Mouse (Mus musculus): Measurements from ENCODE around the gene Knstrn. TPM values are rescaled to one million over a fixed set of nuclear protein-coding genes. Genes with fewer than 3 reads are reported as not detected.
A peak's percentile ranks its signal among the peaks of the same experiment; 100 is the strongest.

The Knstrn gene
- polyA plus RNA-seq, 1 experiment from 2014 or later = 157 TPM

GRCm38 (mm10) chr2:118841186-118841585 lies 27.4 kb downstream of the Knstrn start:
- 71% methylated on average over 5 of the region's 5 CpGs for WGBS
- Histone ChIP-seq H3K27me3 (ENCODE audit: low read depth, poor library complexity, severe bottlenecking) (no peaks in the 10 kb centered on the region), H3K4me3 (no peak overlapping the region), H3K36me3 (peaks cover 2% of the 10 kb centered on the region), H3K4me1 (0 out of 2 replicates have a peak, but pooled peaks cover 3% of the 10 kb centered on the region), H3K27ac (no peak overlapping the region), H3K9me3 (replicated peaks) (no peaks in the 10 kb centered on the region)
- no peak for DNase-seq (ENCODE audit: low spot score)

DNA sequence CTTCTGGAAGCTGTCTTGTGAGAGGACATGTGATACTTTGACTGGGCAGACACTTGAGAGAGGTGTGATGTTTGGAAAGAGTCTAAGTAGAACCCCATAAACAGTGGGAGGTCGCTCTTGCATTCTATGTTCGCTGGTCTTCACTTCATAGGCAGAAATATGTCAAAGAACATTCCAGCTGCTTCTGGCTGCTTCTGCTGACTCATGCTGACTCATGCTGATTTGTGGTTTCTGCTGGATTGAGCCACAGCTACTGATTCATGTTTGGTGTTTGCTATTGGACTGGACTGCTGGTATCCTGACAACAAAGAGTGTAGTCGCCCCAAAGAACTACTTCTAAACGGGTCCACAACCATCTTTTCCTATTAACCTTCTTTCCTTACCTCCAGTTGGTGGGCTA lies 28.0 kb downstream of the Knstrn start:
- DNase-seq (ENCODE audit: low spot score) = no peak
- Histone ChIP-seq H3K4me1 (peaks cover 6% of the 10 kb centered on the region; the same call in 1 of the 2 replicates), H3K36me3 (no peaks in the 10 kb centered on the region), H3K9me3 (replicated peaks) (no peaks in the 10 kb centered on the region), H3K4me3 (no peak overlapping the region), H3K27me3 (ENCODE audit: low read depth, poor library complexity, severe bottlenecking) (no peaks in the 10 kb centered on the region), H3K27ac (no peak overlapping the region)
- 85% methylated on average over 4 of the region's 4 CpGs for WGBS

GRCm38 (mm10) chr2:118844427-118844826 lies 30.6 kb downstream of the Knstrn start:
- Histone ChIP-seq H3K36me3 (no peaks in the 10 kb centered on the region), H3K4me3 (no peak overlapping the region), H3K4me1 (peaks cover 10% of the 10 kb centered on the region; the same call in 1 of the 2 replicates), H3K9me3 (replicated peaks) (no peaks in the 10 kb centered on the region), H3K27ac (no peak overlapping the region), H3K27me3 (ENCODE audit: low read depth, poor library complexity, severe bottlenecking) (no peaks in the 10 kb centered on the region)
- DNase-seq (ENCODE audit: low spot score) = no peak
- WGBS = 76% methylated on average over 3 of the region's 3 CpGs

GRCm38 (mm10) chr2:118846246-118846645 lies 32.4 kb downstream of the Knstrn start:
- Histone ChIP-seq H3K4me3 (no peak overlapping the region), H3K27me3 (ENCODE audit: low read depth, poor library complexity, severe bottlenecking) (no peaks in the 10 kb centered on the region), H3K4me1 (peaks cover 10% of the 10 kb centered on the region; the same call in 1 of the 2 replicates), H3K9me3 (replicated peaks) (no peaks in the 10 kb centered on the region), H3K27ac (no peak overlapping the region), H3K36me3 (no peaks in the 10 kb centered on the region)
- no peak for DNase-seq (ENCODE audit: low spot score)
- WGBS = 64% methylated on average over 7 of the region's 7 CpGs

DNA sequence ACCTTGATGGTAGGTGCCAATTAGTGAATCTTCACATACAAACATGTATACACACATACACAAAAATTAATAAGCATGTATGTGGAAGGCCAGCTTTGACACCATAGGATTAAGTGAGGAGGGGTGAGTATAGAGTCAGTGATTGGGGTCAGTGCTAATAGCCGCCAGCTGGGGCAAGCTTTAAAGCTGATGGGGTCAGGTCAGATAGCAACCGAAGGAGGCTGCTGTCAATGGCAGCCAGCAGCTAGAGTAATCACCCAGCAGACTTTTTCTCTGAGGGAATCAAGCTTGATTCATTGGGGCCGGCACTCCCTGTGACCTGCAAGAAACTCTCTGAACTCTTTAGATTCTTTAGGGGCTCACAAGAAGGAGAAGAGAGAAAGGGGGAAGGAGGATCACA lies 38.0 kb downstream of the Knstrn start:
- Histone ChIP-seq H3K27ac (no peak overlapping the region), H3K27me3 (ENCODE audit: low read depth, poor library complexity, severe bottlenecking) (no peaks in the 10 kb centered on the region), H3K4me1 (peaks cover 8% of the 10 kb centered on the region; the same call in 1 of the 2 replicates), H3K4me3 (no peak overlapping the region), H3K36me3 (no peaks in the 10 kb centered on the region), H3K9me3 (replicated peaks) (no peaks in the 10 kb centered on the region)
- 9% methylated on average over 3 of the region's 3 CpGs for WGBS
- no peak for DNase-seq (ENCODE audit: low spot score)

- Histone ChIP-seq H3K4me3 (peak within 1 kb of the TSS; percentile 77), H3K36me3 (peaks cover 27% of the 10 kb centered on the region), H3K27me3 (ENCODE audit: low read depth, poor library complexity, severe bottlenecking) (no peaks in the 10 kb centered on the region), H3K4me1 (peaks cover 18% of the 10 kb centered on the region), H3K27ac (peak within 1 kb of the TSS; percentile 89), H3K9me3 (replicated peaks) (no peaks in the 10 kb centered on the region)
- WGBS = under 1% methylated on average over 34 of the region's 34 CpGs
- peak; percentile 83 for DNase-seq (ENCODE audit: low spot score)
Measured at GRCm38 (mm10) chr2:118861454-118862339, 47.9 kb downstream of the Knstrn start, which contains the start of gene Ivd. TSS of gene Ivd (plus strand) at chr2:118861954.

GRCm38 (mm10) chr2:118862340-118862675 lies 48.5 kb downstream of the Knstrn start:
- peak overlapping the region; percentile 77 for H3K4me3 ChIP-seq
- H3K9me3 ChIP-seq (replicated peaks) = no peaks in the 10 kb centered on the region
- peaks cover 18% of the 10 kb centered on the region for H3K4me1 ChIP-seq
- H3K27me3 ChIP-seq (ENCODE audit: low read depth, poor library complexity, severe bottlenecking) = no peaks in the 10 kb centered on the region
- DNase-seq (ENCODE audit: low spot score) = no peak
- H3K27ac ChIP-seq = peak overlapping the region; percentile 89
- H3K36me3 ChIP-seq = peaks cover 27% of the 10 kb centered on the region
- 68% methylated on average over 2 of the region's 3 CpGs for WGBS

GRCm38 (mm10) chr2:118870601-118871000 lies 56.8 kb downstream of the Knstrn start:
- no peak overlapping the region for H3K4me3 ChIP-seq
- no peaks in the 10 kb centered on the region for H3K27me3 ChIP-seq (ENCODE audit: low read depth, poor library complexity, severe bottlenecking)
- H3K27ac ChIP-seq = no peak overlapping the region
- no peaks in the 10 kb centered on the region for H3K9me3 ChIP-seq (replicated peaks)
- H3K4me1 ChIP-seq = no peaks in the 10 kb centered on the region
- 93% methylated on average over 3 of the region's 3 CpGs for WGBS
- no peak for DNase-seq (ENCODE audit: low spot score)
- peaks cover 76% of the 10 kb centered on the region for H3K36me3 ChIP-seq

DNA sequence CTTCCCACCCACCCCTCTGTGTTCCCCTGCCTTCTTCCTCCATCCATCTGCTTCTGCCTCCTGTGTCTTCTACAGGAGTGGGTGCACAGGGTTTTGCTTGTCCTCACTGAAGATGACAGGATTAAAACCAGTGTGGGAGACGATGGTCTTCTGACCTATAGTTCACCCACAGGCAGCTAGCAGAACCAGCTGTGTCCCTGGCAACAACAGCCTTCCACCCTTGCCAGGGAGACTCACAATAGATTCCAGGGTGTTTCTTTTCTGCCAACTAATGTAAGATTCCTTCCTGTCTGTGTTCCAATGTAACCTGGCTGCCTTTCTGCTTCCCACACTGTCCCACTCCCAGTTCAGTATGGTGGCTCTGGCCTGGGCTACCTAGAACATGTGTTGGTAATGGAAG lies 57.2 kb downstream of the Knstrn start:
- Histone ChIP-seq H3K27ac (no peak overlapping the region), H3K27me3 (ENCODE audit: low read depth, poor library complexity, severe bottlenecking) (no peaks in the 10 kb centered on the region), H3K9me3 (replicated peaks) (no peaks in the 10 kb centered on the region), H3K36me3 (peaks cover 76% of the 10 kb centered on the region), H3K4me1 (no peaks in the 10 kb centered on the region), H3K4me3 (no peak overlapping the region)
- no peak for DNase-seq (ENCODE audit: low spot score)
- 90% methylated on average over 1 of the region's 1 CpGs for WGBS

DNA sequence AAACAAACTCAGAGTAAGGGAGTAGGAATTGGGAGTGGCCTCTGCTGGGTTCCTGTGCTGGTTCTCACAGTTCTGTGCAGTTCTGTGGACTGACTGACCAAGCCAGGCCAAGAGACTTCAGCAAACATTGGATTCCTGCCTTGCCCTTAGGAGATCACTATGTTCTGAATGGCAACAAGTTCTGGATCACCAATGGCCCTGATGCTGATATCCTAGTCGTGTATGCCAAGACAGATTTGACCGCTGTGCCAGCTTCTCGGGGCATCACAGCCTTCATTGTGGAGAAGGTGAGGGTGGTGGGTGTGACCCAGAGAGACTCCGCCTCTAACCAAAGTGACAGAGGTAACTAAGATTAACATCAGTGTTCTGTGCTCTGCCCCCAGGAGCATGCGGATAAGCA lies 59.2 kb downstream of the Knstrn start:
- peaks cover 90% of the 10 kb centered on the region for H3K36me3 ChIP-seq
- H3K4me1 ChIP-seq = no peaks in the 10 kb centered on the region
- WGBS = 90% methylated on average over 5 of the region's 5 CpGs
- H3K4me3 ChIP-seq = no peak overlapping the region
- H3K27me3 ChIP-seq (ENCODE audit: low read depth, poor library complexity, severe bottlenecking) = no peaks in the 10 kb centered on the region
- H3K27ac ChIP-seq = no peak overlapping the region
- no peak for DNase-seq (ENCODE audit: low spot score)
- H3K9me3 ChIP-seq (replicated peaks) = no peaks in the 10 kb centered on the region

DNA sequence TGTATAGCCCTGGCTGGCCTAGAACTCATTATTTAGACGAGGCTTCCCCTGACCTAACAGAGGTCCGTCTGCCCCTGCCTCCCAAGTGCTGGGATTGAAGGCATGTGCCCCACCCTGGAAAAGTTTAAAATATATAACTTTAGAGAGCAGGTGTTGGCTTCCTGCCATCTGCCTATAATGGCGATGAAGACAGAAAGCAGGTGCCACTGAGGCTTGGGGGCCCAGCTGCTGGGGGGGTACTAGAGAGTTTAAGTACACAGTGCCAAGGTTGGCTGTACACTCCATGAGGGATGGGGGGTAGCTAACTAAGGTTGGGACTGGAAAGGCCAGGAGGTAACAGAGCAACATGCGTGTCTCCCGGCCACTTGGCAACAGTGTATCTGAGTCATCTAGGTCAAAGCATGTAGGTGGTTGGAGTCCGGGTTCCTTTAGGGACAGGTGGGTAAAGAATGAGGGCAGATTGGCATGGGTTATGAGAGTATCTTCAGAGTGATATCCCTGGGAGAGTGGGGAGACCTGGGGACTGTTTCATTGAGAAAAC lies 60.2 kb downstream of the Knstrn start:
- Histone ChIP-seq H3K27ac (no peak overlapping the region), H3K9me3 (replicated peaks) (no peaks in the 10 kb centered on the region), H3K36me3 (peaks cover 96% of the 10 kb centered on the region), H3K4me1 (no peaks in the 10 kb centered on the region), H3K27me3 (ENCODE audit: low read depth, poor library complexity, severe bottlenecking) (no peaks in the 10 kb centered on the region), H3K4me3 (no peak overlapping the region)
- no peak for DNase-seq (ENCODE audit: low spot score)
- WGBS = 93% methylated on average over 6 of the region's 6 CpGs

GRCm38 (mm10) chr2:118875316-118875715 lies 61.5 kb downstream of the Knstrn start:
- Histone ChIP-seq H3K9me3 (replicated peaks) (no peaks in the 10 kb centered on the region), H3K27me3 (ENCODE audit: low read depth, poor library complexity, severe bottlenecking) (no peaks in the 10 kb centered on the region), H3K36me3 (peaks cover 91% of the 10 kb centered on the region), H3K27ac (no peak overlapping the region), H3K4me1 (no peaks in the 10 kb centered on the region), H3K4me3 (no peak overlapping the region)
- no peak for DNase-seq (ENCODE audit: low spot score)
- 93% methylated on average over 8 of the region's 8 CpGs for WGBS

DNA sequence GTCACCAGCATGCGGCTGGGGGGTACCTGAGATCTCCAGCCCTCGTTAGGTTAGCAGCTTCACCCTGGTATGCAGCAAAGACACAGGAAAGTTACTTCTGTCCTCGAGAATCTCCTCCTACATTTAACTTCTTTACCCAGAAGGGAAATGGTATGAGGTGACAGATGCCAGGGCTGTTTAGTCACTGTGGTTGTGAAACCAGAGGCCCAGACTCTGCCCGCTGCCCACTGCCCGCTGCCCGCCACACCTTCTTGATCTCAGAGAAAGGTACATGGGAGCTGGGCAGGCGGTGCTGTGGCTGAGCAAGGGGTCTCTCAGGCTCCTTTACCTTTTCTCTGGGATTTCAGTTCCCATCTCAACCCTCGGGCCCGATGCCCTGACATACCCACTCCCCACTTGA lies 62.6 kb downstream of the Knstrn start:
- DNase-seq (ENCODE audit: low spot score) = no peak
- 93% methylated on average over 9 of the region's 9 CpGs for WGBS
- Histone ChIP-seq H3K27me3 (ENCODE audit: low read depth, poor library complexity, severe bottlenecking) (no peaks in the 10 kb centered on the region), H3K4me3 (no peak overlapping the region), H3K9me3 (replicated peaks) (no peaks in the 10 kb centered on the region), H3K27ac (no peak overlapping the region), H3K36me3 (peaks cover 91% of the 10 kb centered on the region), H3K4me1 (no peaks in the 10 kb centered on the region)

All from limb, embryonic 10.5 days (tissue).